Mouse (Mus musculus) E14TG2a.4 (cell line): Measurements from ENCODE around the gene Cdk5r1.

Experiments used
- CTCF ChIP-seq: conservative IDR thresholded peaks from 2 replicates; pipeline ENCODE4 v1.5.1; 2014; ENCODE audit warnings: low read length
- NANOG ChIP-seq: IDR thresholded peaks from 2 replicates; pipeline ENCODE4 v1.6.1; 2014; ENCODE audit warnings: borderline replicate concordance, low read length, mixed read lengths
- POU5F1 ChIP-seq: IDR thresholded peaks from 2 replicates; pipeline ENCODE4 v1.6.1; 2014; ENCODE audit warnings: low read length, borderline replicate concordance

GRCm38 (mm10) chr11:80495972-80496371 is 19.1 kb downstream of the Cdk5r1 start:
- TF ChIP-seq CTCF, result no peak
- TF ChIP-seq NANOG, result no peak
- no peak for TF ChIP-seq POU5F1
